Mouse (Mus musculus): ENCODE measurements around the gene Ins2. TPM values are rescaled to one million over a fixed set of nuclear protein-coding genes. Genes with fewer than 3 reads are reported as not detected.

Ins2 gene
- not detected for polyA plus RNA-seq (2014; fragmentation: Illumina TruSeq; extraction: RNeasy Lipid Tissue Mini Kit (QIAGEN cat#74804))

DNA sequence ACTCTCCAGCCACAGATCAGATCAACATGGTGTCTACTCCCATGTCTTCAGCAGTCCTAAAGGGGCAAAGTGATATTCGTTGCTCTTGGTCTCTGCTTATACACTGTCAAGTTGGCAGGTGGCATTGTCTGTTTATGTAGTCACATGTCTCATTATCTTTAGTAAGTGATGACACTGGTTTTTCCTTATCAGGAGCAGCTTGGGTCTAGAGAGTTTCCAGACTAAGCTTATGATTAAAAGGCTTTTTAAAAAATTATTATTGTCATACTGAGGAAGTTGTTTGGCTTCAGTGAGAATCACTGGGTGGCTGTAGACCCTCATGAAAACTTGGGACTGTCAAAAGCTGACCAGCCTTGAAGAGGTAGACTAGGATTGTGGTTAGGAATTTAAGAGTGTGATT is at the start of gene Ins2:
Gene Ins2, minus strand, starts transcription at position 101 of the 400 bp plus-strand sequence.

DNA sequence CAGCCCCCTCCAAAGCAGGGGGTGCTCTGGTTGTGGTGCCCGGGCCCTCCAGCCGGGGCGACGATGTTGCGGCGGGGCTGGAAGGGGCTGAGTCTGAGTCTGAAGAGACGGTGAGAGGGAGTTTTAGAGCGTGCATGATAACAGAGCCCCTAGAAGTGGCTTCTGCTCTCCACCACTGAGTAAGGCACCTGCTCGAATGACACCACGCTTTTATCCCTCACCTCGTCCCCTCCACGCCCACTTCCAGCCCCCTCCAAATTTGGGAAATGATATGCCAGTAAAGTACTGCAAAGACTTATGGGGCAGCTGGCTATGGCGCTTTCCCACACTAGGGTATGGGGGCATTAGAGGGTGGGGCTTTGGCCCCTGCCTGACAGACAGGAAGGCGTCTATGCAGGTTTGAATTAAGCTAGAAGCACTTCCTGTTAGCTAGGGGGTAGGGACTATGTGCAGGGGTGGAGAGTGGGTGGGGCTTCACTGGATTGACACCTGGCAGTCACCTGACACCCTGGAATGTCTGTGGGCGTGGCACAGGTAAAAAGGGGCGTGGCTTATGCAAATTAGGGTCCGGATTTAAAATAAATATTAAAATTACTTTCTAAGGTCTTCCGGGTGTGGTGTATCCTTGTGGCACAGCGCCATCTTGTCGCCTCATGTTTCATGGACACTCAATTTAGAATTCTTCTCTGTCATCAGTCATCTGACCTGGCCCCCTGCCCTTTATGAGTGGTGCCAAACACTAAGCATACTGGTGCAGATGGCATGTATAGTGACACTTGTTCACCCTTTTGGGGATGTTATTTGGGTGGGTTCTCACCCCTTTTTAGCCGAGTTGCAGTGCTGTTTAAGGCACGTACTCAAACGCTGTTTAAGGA is 73.2 kb downstream of the Ins2 start, which contains the start of gene Gm49394:
Gene Gm49394, minus strand, starts transcription at position 192 of the 875 bp plus-strand sequence.

DNA sequence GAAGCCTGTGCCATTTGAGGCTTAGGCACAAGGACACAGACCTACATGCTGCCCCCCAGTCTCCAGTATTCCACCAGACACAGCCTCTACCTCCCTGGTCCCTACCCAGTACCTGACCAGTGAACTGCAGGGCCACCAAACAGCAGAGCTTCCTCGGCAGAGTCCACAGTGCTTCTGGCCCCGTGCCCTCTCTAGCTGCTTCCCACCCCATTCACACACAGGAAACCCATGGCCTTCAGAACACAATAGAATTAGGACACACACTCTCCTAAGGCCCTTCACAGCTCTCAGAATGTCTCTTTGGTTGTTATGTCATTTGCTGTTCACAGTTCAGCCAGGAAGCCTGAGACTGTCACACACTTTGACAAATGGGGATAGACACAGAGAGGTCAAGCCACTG is 76.5 kb downstream of the Ins2 start, which contains the start of gene Igf2:
Gene Igf2, minus strand, starts transcription at position 158 of the 400 bp plus-strand sequence.

Other genes starting within 250 kb of the Ins2 start
- gene Tnnt3, start 244.5 kb downstream of the Ins2 start, polyA plus RNA-seq (2014; fragmentation: Illumina TruSeq; extraction: RNeasy Lipid Tissue Mini Kit (QIAGEN cat#74804)) = not detected
- gene Mrpl23, start 210.7 kb downstream of the Ins2 start, polyA plus RNA-seq (2014; fragmentation: Illumina TruSeq; extraction: RNeasy Lipid Tissue Mini Kit (QIAGEN cat#74804)) = 1.9 TPM
- gene Igf2, start 76.6 kb downstream of the Ins2 start, polyA plus RNA-seq (2014; fragmentation: Illumina TruSeq; extraction: RNeasy Lipid Tissue Mini Kit (QIAGEN cat#74804)) = 16.8 TPM
- gene Gm49394, start 73.4 kb downstream of the Ins2 start, polyA plus RNA-seq (2014; fragmentation: Illumina TruSeq; extraction: RNeasy Lipid Tissue Mini Kit (QIAGEN cat#74804)) = not detected
- 1.7 TPM for gene Th, start 187.7 kb upstream of the Ins2 start, polyA plus RNA-seq (2014; fragmentation: Illumina TruSeq; extraction: RNeasy Lipid Tissue Mini Kit (QIAGEN cat#74804))
- gene Ascl2, start 225.9 kb upstream of the Ins2 start, polyA plus RNA-seq (2014; fragmentation: Illumina TruSeq; extraction: RNeasy Lipid Tissue Mini Kit (QIAGEN cat#74804)) = not detected

All from ovary, adult 10 weeks (tissue).